Mouse (Mus musculus): Measurements from ENCODE around the gene Clp1. TPM values are rescaled to one million over a fixed set of nuclear protein-coding genes. Genes with fewer than 3 reads are reported as not detected.
A peak's percentile ranks its signal among the peaks of the same experiment; 100 is the strongest.

Clp1 gene
- polyA plus RNA-seq, 1 experiment from 2014 or later: 30.4 TPM

- H3K4me1 ChIP-seq (ENCODE audit: control insufficient read depth, insufficient read depth, low read length): peaks cover 6% of the 10 kb centered on the region; the same call in 1 of the 2 replicates
- peak overlapping the region; percentile 72 for H3K4me3 ChIP-seq (ENCODE audit: low read depth, low read length)
- peak overlapping the region; percentile 89 for H3K4me2 ChIP-seq
- 0 out of 2 replicates have a peak overlapping the region, but pooled peaks have one; percentile 77 for H3K9ac ChIP-seq (ENCODE audit: low read depth, low read length)
- ATAC-seq (replicated peaks; ENCODE audit: insufficient number of reproducible peaks, low FRiP score, low TSS enrichment): no peak
- 92% methylated on average over 10 of the region's 10 CpGs for WGBS (ENCODE audit: insufficient replicate concordance)
- H3K9me3 ChIP-seq (replicated peaks; ENCODE audit: control insufficient read depth, low read length): no peaks in the 10 kb centered on the region
- H3K36me3 ChIP-seq (ENCODE audit: control insufficient read depth, insufficient read depth, low read length): peaks cover 11% of the 10 kb centered on the region; the same call in 1 of the 2 replicates
- no peak overlapping the region for H3K27ac ChIP-seq (ENCODE audit: low read depth, low read length)
- H3K27me3 ChIP-seq (ENCODE audit: control insufficient read depth, insufficient read depth, low read length): no peaks in the 10 kb centered on the region
These were observed 1.4 kb downstream of the Clp1 start for GRCm38 (mm10) chr2:84725770-84726169.

- Histone ChIP-seq H3K27me3 (ENCODE audit: control insufficient read depth, insufficient read depth, low read length) (no peaks in the 10 kb centered on the region), H3K9me3 (replicated peaks; ENCODE audit: control insufficient read depth, low read length) (no peaks in the 10 kb centered on the region), H3K9ac (ENCODE audit: low read depth, low read length) (no peak overlapping the region), H3K4me2 (no peak overlapping the region), H3K36me3 (ENCODE audit: control insufficient read depth, insufficient read depth, low read length) (peaks cover 11% of the 10 kb centered on the region; the same call in 1 of the 2 replicates), H3K4me3 (ENCODE audit: low read depth, low read length) (no peak overlapping the region), H3K27ac (ENCODE audit: low read depth, low read length) (no peak overlapping the region), H3K4me1 (ENCODE audit: control insufficient read depth, insufficient read depth, low read length) (peaks cover 6% of the 10 kb centered on the region; the same call in 1 of the 2 replicates)
- ATAC-seq (replicated peaks; ENCODE audit: insufficient number of reproducible peaks, low FRiP score, low TSS enrichment): no peak
- 91% methylated on average over 14 of the region's 14 CpGs for WGBS (ENCODE audit: insufficient replicate concordance)
These were observed 3.3 kb downstream of the Clp1 start for GRCm38 (mm10) chr2:84723856-84724255.

- no peak overlapping the region for H3K4me2 ChIP-seq
- H3K9ac ChIP-seq (ENCODE audit: low read depth, low read length): no peak overlapping the region
- H3K9me3 ChIP-seq (replicated peaks; ENCODE audit: control insufficient read depth, low read length): no peaks in the 10 kb centered on the region
- H3K4me3 ChIP-seq (ENCODE audit: low read depth, low read length): no peak overlapping the region
- no peaks in the 10 kb centered on the region for H3K27me3 ChIP-seq (ENCODE audit: control insufficient read depth, insufficient read depth, low read length)
- peaks cover 1% of the 10 kb centered on the region; the same call in 1 of the 2 replicates for H3K4me1 ChIP-seq (ENCODE audit: control insufficient read depth, insufficient read depth, low read length)
- H3K36me3 ChIP-seq (ENCODE audit: control insufficient read depth, insufficient read depth, low read length): peaks cover 11% of the 10 kb centered on the region; the same call in 1 of the 2 replicates
- no peak overlapping the region for H3K27ac ChIP-seq (ENCODE audit: low read depth, low read length)
- no peak for ATAC-seq (replicated peaks; ENCODE audit: insufficient number of reproducible peaks, low FRiP score, low TSS enrichment)
- WGBS (ENCODE audit: insufficient replicate concordance): 64% methylated on average over 3 of the region's 3 CpGs
These were observed 6.0 kb downstream of the Clp1 start for GRCm38 (mm10) chr2:84721182-84721581.

DNA sequence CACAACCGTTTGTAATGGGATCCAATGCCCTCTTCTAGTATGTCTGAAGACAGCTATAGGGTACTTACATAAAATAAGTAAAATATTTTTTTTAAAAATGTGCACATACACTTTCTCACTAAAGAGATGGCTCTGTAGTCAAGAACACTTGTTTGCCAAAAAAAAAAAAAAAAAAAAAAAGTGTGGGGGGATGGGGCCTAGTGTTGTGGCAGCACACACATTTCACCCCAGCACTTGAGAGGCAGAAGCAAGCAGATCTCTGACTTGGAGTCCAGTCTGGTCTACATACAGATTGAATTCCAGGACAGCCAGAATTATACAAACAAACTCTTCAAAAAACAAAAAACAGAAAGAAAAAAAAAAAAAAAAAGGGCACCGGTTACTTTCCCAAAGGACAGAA, 6.4 kb downstream of the Clp1 start:
- WGBS (ENCODE audit: insufficient replicate concordance): 75% methylated on average over 2 of the region's 2 CpGs
- Histone ChIP-seq H3K9me3 (replicated peaks; ENCODE audit: control insufficient read depth, low read length) (no peaks in the 10 kb centered on the region), H3K4me2 (no peak overlapping the region), H3K4me1 (ENCODE audit: control insufficient read depth, insufficient read depth, low read length) (no peaks in the 10 kb centered on the region), H3K4me3 (ENCODE audit: low read depth, low read length) (no peak overlapping the region), H3K36me3 (ENCODE audit: control insufficient read depth, insufficient read depth, low read length) (peaks cover 11% of the 10 kb centered on the region; the same call in 1 of the 2 replicates), H3K9ac (ENCODE audit: low read depth, low read length) (no peak overlapping the region), H3K27ac (ENCODE audit: low read depth, low read length) (no peak overlapping the region), H3K27me3 (ENCODE audit: control insufficient read depth, insufficient read depth, low read length) (no peaks in the 10 kb centered on the region)
- ATAC-seq (replicated peaks; ENCODE audit: insufficient number of reproducible peaks, low FRiP score, low TSS enrichment): no peak

DNA sequence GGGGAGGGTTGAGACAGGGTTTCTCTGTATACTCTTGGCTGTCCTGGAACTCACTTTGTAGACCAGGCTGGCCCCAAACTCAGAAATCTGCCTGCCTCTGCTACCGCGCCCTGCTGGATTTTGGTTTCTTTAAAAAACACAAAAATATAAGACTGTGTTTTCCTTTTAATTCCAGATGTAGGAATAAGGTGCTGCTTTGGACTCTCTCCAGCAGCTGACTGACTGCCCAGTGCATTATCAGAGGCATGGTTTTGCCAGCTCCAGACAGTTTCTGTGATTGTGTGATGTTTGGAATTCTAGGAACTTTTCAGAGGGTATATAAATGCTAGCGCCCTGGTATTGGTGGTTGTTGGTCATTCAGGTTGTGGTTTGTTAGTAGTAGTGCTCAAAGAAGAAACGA, 9.8 kb downstream of the Clp1 start:
- H3K4me2 ChIP-seq: no peak overlapping the region
- no peaks in the 10 kb centered on the region for H3K9me3 ChIP-seq (replicated peaks; ENCODE audit: control insufficient read depth, low read length)
- no peaks in the 10 kb centered on the region for H3K36me3 ChIP-seq (ENCODE audit: control insufficient read depth, insufficient read depth, low read length)
- no peak for ATAC-seq (replicated peaks; ENCODE audit: insufficient number of reproducible peaks, low FRiP score, low TSS enrichment)
- H3K4me1 ChIP-seq (ENCODE audit: control insufficient read depth, insufficient read depth, low read length): peaks cover 7% of the 10 kb centered on the region
- 94% methylated on average over 4 of the region's 4 CpGs for WGBS (ENCODE audit: insufficient replicate concordance)
- no peak overlapping the region for H3K9ac ChIP-seq (ENCODE audit: low read depth, low read length)
- H3K27ac ChIP-seq (ENCODE audit: low read depth, low read length): no peak overlapping the region
- H3K27me3 ChIP-seq (ENCODE audit: control insufficient read depth, insufficient read depth, low read length): no peaks in the 10 kb centered on the region
- H3K4me3 ChIP-seq (ENCODE audit: low read depth, low read length): no peak overlapping the region

- Histone ChIP-seq H3K9me3 (replicated peaks; ENCODE audit: control insufficient read depth, low read length) (no peaks in the 10 kb centered on the region), H3K4me1 (ENCODE audit: control insufficient read depth, insufficient read depth, low read length) (peaks cover 7% of the 10 kb centered on the region), H3K36me3 (ENCODE audit: control insufficient read depth, insufficient read depth, low read length) (no peaks in the 10 kb centered on the region), H3K9ac (ENCODE audit: low read depth, low read length) (peak overlapping the region; percentile 98), H3K27ac (ENCODE audit: low read depth, low read length) (peak overlapping the region; percentile 99), H3K27me3 (ENCODE audit: control insufficient read depth, insufficient read depth, low read length) (no peaks in the 10 kb centered on the region), H3K4me3 (ENCODE audit: low read depth, low read length) (peak overlapping the region; percentile 97), H3K4me2 (peak overlapping the region; percentile 77)
- WGBS (ENCODE audit: insufficient replicate concordance): 28% methylated on average over 9 of the region's 9 CpGs
- no peak for ATAC-seq (replicated peaks; ENCODE audit: insufficient number of reproducible peaks, low FRiP score, low TSS enrichment)
These were observed 10.5 kb downstream of the Clp1 start for GRCm38 (mm10) chr2:84716423-84717355.

DNA sequence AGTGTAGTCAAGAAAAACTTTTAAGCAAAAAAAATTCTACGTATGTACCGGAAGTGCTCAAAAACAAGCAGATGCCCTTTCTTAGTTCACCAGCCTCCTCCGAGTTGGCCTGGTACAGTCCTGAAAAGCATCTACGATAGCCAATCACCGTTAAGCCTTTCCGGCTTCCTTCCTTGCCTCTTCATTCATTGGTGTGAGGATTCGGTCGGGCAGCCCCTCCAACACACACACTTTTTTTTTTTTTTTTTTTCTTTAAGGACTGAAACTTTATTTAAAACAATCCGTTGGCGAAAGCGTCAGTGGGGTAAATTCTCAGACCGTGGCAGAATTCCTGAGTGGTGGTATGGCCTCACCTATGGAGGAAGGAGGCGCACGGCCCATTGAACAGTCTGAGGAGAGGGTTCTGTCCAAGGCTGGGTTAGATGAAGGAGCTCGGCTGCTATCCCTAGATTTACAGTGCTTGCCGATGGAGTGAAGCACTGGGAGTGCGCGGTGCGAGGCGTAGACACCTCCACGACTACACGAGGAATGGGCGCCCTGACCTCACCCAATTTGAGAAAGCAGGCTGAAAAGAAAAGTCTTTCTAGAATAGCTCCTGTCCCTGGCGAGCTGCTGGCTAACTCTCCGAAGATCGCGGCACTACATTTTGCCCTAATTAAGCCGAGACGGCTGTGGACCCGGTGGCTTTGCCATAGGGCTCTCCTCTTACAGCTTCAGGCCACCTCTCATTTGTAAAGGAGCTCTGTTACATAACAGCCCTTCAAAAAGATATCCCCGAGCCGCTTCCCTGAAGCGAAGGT, 11.4 kb downstream of the Clp1 start:
- H3K27ac ChIP-seq (ENCODE audit: low read depth, low read length): peak overlapping the region; percentile 99
- peak overlapping the region; percentile 97 for H3K4me3 ChIP-seq (ENCODE audit: low read depth, low read length)
- ATAC-seq (replicated peaks; ENCODE audit: insufficient number of reproducible peaks, low FRiP score, low TSS enrichment): peak; percentile 91
- peaks cover 7% of the 10 kb centered on the region for H3K4me1 ChIP-seq (ENCODE audit: control insufficient read depth, insufficient read depth, low read length)
- H3K4me2 ChIP-seq: peak overlapping the region; percentile 77
- H3K9me3 ChIP-seq (replicated peaks; ENCODE audit: control insufficient read depth, low read length): no peaks in the 10 kb centered on the region
- no peaks in the 10 kb centered on the region for H3K27me3 ChIP-seq (ENCODE audit: control insufficient read depth, insufficient read depth, low read length)
- under 1% methylated on average over 33 of the region's 33 CpGs for WGBS (ENCODE audit: insufficient replicate concordance)
- H3K9ac ChIP-seq (ENCODE audit: low read depth, low read length): peak overlapping the region; percentile 98
- H3K36me3 ChIP-seq (ENCODE audit: control insufficient read depth, insufficient read depth, low read length): peaks cover under 1% of the 10 kb centered on the region; the same call in 1 of the 2 replicates

DNA sequence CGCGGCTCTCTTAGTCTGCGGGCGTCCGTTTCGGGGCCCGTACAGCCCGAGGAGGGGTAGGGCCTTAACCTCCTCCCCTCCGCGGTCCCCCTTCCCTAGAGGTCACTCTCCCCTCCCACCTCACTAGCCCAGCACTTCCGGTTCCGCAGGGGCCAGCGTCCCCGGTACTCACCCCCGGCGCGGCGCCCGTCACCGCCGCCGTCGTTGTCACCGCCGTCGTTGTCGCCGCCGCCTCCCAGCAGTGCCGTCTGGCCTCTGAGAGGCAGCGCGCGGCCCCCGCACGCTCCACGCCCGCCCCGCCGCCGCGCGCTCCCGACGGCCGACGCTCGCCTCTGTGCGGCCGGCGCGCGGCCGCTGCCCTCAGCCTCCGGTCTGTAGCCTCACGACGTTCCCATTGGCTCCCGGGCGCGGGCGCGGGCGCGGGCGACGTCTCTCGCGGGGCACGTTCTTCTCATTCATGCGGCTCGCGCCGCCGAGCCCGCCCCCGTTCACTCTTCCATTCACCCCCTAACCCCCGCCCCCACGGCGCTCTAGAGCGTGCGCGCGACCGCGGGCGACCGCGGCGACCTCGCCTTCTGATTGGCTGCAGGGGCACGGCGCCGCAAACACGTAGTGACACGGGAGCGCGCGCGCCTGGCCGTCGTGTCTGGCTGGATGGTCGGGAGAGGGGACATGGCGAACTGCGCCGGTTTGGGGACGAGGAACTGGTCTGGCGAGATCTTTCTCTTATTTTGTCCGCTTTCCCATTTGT, 12.2 kb downstream of the Clp1 start, which contains the start of gene Zdhhc5:
TSS of gene Zdhhc5 (minus strand) at position 370 of the 751 bp plus-strand sequence.
- under 1% methylated on average over 89 of the region's 107 CpGs for WGBS (ENCODE audit: insufficient replicate concordance)
- Histone ChIP-seq H3K4me1 (ENCODE audit: control insufficient read depth, insufficient read depth, low read length) (peaks cover 7% of the 10 kb centered on the region), H3K4me2 (peak within 1 kb of the TSS; percentile 77), H3K9me3 (replicated peaks; ENCODE audit: control insufficient read depth, low read length) (no peaks in the 10 kb centered on the region), H3K27me3 (ENCODE audit: control insufficient read depth, insufficient read depth, low read length) (no peaks in the 10 kb centered on the region), H3K9ac (ENCODE audit: low read depth, low read length) (peak within 1 kb of the TSS; percentile 98), H3K4me3 (ENCODE audit: low read depth, low read length) (peak within 1 kb of the TSS; percentile 97), H3K27ac (ENCODE audit: low read depth, low read length) (peak within 1 kb of the TSS; percentile 99), H3K36me3 (ENCODE audit: control insufficient read depth, insufficient read depth, low read length) (peaks cover 3% of the 10 kb centered on the region; the same call in 1 of the 2 replicates)
- ATAC-seq (replicated peaks; ENCODE audit: insufficient number of reproducible peaks, low FRiP score, low TSS enrichment): peak; percentile 94

All from heart, embryonic 11.5 days (tissue).